Mouse (Mus musculus) G1E-ER4 (cell line): Measurements from ENCODE around the gene Gm49355. TPM values are rescaled to one million over a fixed set of nuclear protein-coding genes. Genes with fewer than 3 reads are reported as not detected.

Experiments
- GATA1 ChIP-seq: IDR thresholded peaks from one replicate; pipeline ENCODE4 v1.8.0; 2012; ENCODE audit warnings: low read length, inconsistent platforms
- polyA plus RNA-seq: library from polyadenylated mRNA; stranded (reverse); fragments of >175 nt; gene quantifications from 2 replicates; pipeline ENCODE4 v1.2.3, GENCODE M21; 2012

Gene Gm49355
- polyA plus RNA-seq, 1 experiment = not detected

- TF ChIP-seq GATA1 = no peak
Measured at GRCm38 (mm10) chr14:12350271-12350916, 66.6 kb downstream of the Gm49355 start.

Other genes with a start within 250 kb of the Gm49355 start
- gene 3830406C13Rik, start 197 bp downstream of the Gm49355 start, polyA plus RNA-seq = 2.8 and 4.3 TPM in 2 replicates
- gene Fezf2, start 64.2 kb downstream of the Gm49355 start, polyA plus RNA-seq = not detected in 2 replicates